Mouse (Mus musculus): ENCODE measurements around the gene Gak. TPM values are rescaled to one million over a fixed set of nuclear protein-coding genes. Genes with fewer than 3 reads are reported as not detected.
A peak's percentile ranks its signal among the peaks of the same experiment; 100 is the strongest.
"Not testable (repeated sequence)": the region's sequence is repeated elsewhere in the genome, so short reads cannot be mapped to it uniquely, and the experiment has no call there.

Gene Gak
- polyA plus RNA-seq, 1 experiment from 2014 or later: 48.1 TPM

DNA sequence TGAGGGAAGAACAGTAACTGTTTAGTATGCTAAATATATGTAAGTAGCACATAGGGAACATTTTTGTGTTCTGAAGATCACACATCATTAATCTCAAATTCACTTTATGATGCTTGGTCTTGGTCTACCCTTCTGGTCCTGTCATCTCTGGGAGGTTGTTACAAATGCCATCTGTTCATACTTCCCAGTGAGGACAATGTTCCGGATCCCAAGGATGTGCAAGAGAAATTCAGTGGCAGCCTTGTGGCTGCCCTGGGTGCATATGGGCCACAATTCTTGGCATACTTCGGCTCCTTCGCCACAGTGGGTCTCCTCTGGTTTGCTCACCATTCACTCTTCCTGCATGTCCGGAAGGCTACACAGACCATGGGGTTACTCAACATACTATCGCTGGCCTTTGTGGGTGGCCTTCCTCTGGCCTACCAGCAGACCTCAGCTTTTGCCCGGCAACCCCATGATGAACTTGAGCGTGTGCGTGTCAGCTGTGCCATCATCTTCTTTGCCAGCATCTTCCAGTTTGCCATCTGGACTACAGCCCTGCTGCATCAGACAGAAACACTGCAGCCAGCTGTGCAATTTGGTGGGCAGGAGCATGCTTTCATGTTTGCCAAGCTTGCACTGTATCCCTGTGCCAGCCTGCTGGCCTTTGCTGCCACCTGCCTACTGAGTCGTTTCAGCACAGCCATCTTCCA, 16.2 kb upstream of the Gak start:
- no peaks in the 10 kb centered on the region for H3K27me3 ChIP-seq
- no peak overlapping the region for H3K4me2 ChIP-seq
- peaks cover 76% of the 10 kb centered on the region for H3K36me3 ChIP-seq
- no peak for ATAC-seq (ENCODE audit: insufficient number of reproducible peaks, insufficient read depth, low FRiP score, low TSS enrichment, low read depth)
- H3K27ac ChIP-seq: no peak overlapping the region
- 92% methylated on average over 9 of the region's 9 CpGs for WGBS
- H3K9ac ChIP-seq (replicated peaks): no peak overlapping the region
- H3K4me1 ChIP-seq (replicated peaks): no peaks in the 10 kb centered on the region
- H3K9me3 ChIP-seq: no peaks in the 10 kb centered on the region
- H3K4me3 ChIP-seq (replicated peaks): no peak overlapping the region

DNA sequence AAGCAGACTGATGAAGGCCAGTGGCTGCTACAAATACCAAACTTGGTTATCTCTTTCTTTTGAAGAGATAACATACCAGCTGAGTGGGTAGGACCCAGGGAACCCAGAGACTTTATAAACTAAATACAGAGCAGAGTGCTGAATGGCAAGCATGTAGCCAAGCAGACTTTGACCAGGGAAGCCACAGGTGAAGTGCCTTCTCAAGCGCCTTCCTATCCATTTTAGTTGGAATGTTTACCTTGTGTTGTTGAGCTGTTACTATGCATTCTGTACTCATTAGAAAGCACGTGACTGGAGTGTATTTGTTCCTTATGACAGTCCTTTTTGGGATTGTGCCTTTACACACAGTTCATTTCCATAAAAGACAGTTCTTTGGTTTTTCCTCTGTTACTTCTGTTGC, 14.1 kb upstream of the Gak start:
- ATAC-seq (ENCODE audit: insufficient number of reproducible peaks, insufficient read depth, low FRiP score, low TSS enrichment, low read depth): no peak
- WGBS: 84% methylated on average over 2 of the region's 2 CpGs
- no peak overlapping the region for H3K4me3 ChIP-seq (replicated peaks)
- H3K4me1 ChIP-seq (replicated peaks): no peaks in the 10 kb centered on the region
- no peak overlapping the region for H3K27ac ChIP-seq
- H3K27me3 ChIP-seq: no peaks in the 10 kb centered on the region
- peaks cover 58% of the 10 kb centered on the region for H3K36me3 ChIP-seq
- no peak overlapping the region for H3K4me2 ChIP-seq
- no peaks in the 10 kb centered on the region for H3K9me3 ChIP-seq
- H3K9ac ChIP-seq (replicated peaks): no peak overlapping the region

DNA sequence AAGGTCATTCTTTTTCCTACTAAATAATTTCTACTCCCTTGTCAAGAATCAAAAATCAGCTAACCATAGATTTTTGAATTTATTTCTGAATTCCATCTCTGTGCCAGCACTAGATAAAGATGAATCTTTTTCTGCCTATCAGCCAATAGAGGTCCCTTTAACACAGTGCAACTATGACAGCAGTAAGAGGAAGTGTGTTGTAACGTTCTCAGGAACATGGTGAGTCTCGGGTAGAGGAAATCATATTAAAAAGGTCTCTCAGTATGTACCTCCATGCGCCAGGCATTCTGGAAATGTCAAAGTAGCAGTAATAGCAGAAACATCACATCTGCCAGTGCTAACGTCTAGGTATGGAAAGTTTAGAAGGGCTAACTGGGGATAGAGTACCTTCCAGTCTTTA, 6.6 kb upstream of the Gak start:
- 82% methylated on average over 4 of the region's 4 CpGs for WGBS
- Histone ChIP-seq H3K36me3 (peaks cover 6% of the 10 kb centered on the region; the same call in 1 of the 2 replicates), H3K9me3 (no peaks in the 10 kb centered on the region)

DNA sequence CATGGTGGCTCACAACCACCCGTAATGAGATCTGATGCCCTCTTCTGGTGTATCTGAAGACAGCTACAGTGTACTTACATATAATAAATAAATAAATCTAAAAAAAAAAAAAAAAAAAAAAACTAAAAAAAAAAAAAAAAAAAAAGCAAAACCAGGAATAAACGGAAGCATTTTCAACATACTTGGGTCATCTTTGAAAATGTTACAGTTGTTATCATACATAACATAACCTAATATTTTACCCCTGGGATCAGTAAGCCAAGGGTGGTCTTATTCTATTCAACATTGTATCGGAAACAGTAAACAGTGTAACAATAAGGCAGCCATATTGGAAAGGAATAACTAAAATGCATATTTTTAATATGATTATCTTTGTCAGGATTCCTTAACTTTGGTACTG, 4.5 kb upstream of the Gak start:
- H3K27ac ChIP-seq; H3K4me1 ChIP-seq (replicated peaks); ATAC-seq (ENCODE audit: insufficient number of reproducible peaks, insufficient read depth, low FRiP score, low TSS enrichment, low read depth); H3K4me2 ChIP-seq; H3K9ac ChIP-seq (replicated peaks); H3K9me3 ChIP-seq; H3K36me3 ChIP-seq; H3K4me3 ChIP-seq (replicated peaks); H3K27me3 ChIP-seq: not testable (repeated sequence)
- WGBS: 78% methylated on average over 3 of the region's 3 CpGs

More for the DNA sequence above, 6.6 kb upstream of the Gak start:
- Histone ChIP-seq H3K27me3 (no peaks in the 10 kb centered on the region), H3K9ac (replicated peaks) (no peak overlapping the region), H3K27ac (no peak overlapping the region), H3K4me3 (replicated peaks) (no peak overlapping the region), H3K4me1 (replicated peaks) (no peaks in the 10 kb centered on the region), H3K4me2 (no peak overlapping the region)
- ATAC-seq (ENCODE audit: insufficient number of reproducible peaks, insufficient read depth, low FRiP score, low TSS enrichment, low read depth): no peak

DNA sequence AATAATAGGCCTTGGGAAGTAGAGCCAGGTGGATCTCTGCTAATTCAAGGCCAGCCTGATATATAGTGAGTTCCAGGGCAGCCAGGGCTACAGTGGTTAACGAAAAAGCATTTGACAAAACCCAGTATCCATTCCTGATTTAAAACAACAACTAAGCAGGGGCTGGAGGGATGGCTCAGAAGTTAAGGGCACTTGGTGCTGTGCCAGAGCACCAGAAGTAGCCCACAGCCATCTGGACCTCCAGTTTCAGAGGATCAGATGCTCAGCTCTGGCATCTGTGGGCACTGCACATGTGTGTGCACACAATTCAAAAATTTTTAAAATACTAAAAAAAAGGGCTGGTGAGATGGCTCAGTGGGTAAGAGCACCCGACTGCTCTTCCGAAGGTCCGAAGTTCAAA, 4.1 kb upstream of the Gak start:
- WGBS: 85% methylated on average over 4 of the region's 4 CpGs
- Histone ChIP-seq H3K36me3 (peaks cover 6% of the 10 kb centered on the region; the same call in 1 of the 2 replicates), H3K27me3 (no peaks in the 10 kb centered on the region), H3K9me3 (no peaks in the 10 kb centered on the region), H3K9ac (replicated peaks) (no peak overlapping the region), H3K4me1 (replicated peaks) (peaks cover 11% of the 10 kb centered on the region), H3K27ac (no peak overlapping the region), H3K4me3 (replicated peaks) (no peak overlapping the region), H3K4me2 (no peak overlapping the region)
- no peak for ATAC-seq (ENCODE audit: insufficient number of reproducible peaks, insufficient read depth, low FRiP score, low TSS enrichment, low read depth)

DNA sequence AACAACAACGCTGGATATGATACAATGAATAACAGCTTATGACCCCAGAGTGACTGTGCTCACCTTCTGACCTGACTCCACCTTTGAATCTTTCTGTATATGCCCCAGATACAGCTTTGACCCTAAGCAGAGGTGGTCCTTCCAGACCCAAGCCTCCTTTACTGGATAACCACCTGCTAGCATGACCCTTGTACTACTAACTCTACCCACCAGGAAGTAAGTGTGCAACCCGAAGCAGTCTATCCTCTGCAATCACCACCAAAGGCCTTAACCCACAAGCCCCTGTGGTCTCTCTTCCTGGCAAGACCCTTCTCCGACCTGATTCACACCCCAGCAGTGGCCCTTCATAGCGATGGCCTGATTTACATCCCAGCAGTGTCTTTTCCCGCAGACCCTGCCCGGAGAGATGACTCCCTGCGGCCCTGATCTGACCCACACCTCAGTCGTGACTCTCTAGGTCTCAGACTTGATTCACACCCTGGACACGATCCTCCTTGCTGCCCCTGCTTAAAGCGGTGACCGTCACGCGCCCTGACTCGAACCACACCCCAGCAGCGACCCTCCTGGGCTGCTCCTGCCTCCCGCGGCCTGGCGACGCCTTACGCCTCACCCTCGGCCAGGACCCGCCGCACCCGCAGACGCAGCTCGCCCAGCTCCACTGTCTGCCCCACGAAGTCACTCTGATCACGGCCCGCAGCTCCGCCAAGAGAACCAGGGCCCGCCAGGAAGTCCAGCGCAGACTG, 493 bp downstream of the Gak start:
- Histone ChIP-seq H3K9me3 (no peaks in the 10 kb centered on the region), H3K4me2 (peak overlapping the region; percentile 90), H3K36me3 (peaks cover 8% of the 10 kb centered on the region), H3K9ac (replicated peaks) (peak overlapping the region; percentile 92), H3K27ac (peak overlapping the region; percentile 87), H3K4me3 (replicated peaks) (peak overlapping the region; percentile 90), H3K27me3 (no peaks in the 10 kb centered on the region), H3K4me1 (replicated peaks) (peaks cover 16% of the 10 kb centered on the region)
- WGBS: 2% methylated on average over 32 of the region's 32 CpGs
- ATAC-seq (ENCODE audit: insufficient number of reproducible peaks, insufficient read depth, low FRiP score, low TSS enrichment, low read depth): peak; percentile 86

DNA sequence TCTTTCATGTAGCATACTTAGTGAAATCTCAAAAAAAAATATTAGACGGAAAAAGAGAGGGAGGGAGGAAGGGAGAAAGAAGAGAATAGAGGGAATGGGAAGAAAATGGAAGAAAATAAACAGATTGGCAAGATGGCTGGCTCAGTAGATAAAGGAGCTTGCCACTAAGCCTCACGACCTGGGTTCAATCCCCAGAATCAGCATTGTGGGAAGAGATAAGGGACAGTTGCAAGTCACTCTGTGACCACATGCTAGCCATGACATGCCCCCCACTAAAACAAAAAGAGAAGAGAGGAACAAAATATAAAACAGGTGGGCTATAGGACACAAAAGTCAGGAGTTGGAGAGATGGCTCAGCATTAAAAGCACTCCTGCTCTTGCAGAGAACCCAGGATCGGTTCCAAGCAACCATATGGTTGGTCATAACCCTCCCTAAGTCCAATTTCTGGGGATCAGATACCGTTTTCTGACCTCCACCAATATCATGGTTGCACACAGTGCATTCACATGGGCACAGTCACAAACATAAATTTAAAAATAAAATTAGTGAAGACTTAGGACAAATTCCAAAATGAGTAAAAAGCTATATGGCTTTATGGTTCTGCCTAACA, 3.4 kb downstream of the Gak start:
- peaks cover 35% of the 10 kb centered on the region for H3K36me3 ChIP-seq
- WGBS: 87% methylated on average over 4 of the region's 4 CpGs

DNA sequence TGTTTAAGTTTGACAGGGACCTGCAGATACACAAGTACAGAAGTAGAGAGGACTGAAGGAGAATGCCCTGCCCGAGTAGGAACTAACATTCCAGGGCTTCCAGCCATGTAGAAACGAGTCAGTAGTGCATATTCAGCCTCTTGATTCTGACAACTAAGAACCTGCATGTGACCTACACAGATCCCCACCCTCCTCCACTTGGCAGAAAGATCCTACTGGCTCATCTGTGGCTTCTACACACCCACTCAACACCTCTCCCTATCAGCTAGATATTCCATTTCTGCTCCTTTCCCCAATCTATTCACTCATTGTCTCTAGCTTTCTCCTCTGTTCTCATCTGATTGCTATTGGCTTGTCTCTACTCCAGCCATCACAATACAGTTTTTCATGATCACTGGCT, 7.7 kb downstream of the Gak start:
- Histone ChIP-seq H3K9me3 (no peaks in the 10 kb centered on the region), H3K27me3 (no peaks in the 10 kb centered on the region), H3K9ac (replicated peaks) (no peak overlapping the region), H3K4me2 (no peak overlapping the region), H3K36me3 (peaks cover 71% of the 10 kb centered on the region), H3K27ac (no peak overlapping the region), H3K4me1 (replicated peaks) (no peaks in the 10 kb centered on the region), H3K4me3 (replicated peaks) (no peak overlapping the region)
- WGBS: 87% methylated on average over 2 of the region's 2 CpGs
- ATAC-seq (ENCODE audit: insufficient number of reproducible peaks, insufficient read depth, low FRiP score, low TSS enrichment, low read depth): no peak

More for the DNA sequence above, 3.4 kb downstream of the Gak start:
- H3K4me2 ChIP-seq: no peak overlapping the region
- no peaks in the 10 kb centered on the region for H3K27me3 ChIP-seq
- H3K9me3 ChIP-seq: no peaks in the 10 kb centered on the region
- no peak overlapping the region for H3K27ac ChIP-seq
- H3K4me1 ChIP-seq (replicated peaks): peaks cover 16% of the 10 kb centered on the region
- H3K9ac ChIP-seq (replicated peaks): no peak overlapping the region
- ATAC-seq (ENCODE audit: insufficient number of reproducible peaks, insufficient read depth, low FRiP score, low TSS enrichment, low read depth): no peak
- no peak overlapping the region for H3K4me3 ChIP-seq (replicated peaks)

DNA sequence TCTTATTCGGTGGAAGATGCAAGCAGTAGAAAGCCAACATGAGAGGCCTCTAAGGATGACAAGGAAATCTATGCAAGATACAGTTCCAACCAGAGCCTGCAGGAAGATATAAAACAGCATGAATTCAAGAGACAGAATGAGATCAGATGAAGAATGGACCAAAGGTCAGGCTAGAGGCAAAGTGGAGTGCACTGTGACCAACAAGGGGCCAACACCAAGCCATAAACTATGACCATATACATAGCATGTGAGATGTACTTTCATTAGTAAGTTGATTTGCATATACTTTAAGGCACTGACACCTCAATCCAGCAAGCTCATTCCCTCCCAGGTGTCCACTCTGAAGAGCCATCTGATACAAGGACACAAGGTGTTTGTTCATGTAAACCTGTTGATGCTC, 19.1 kb downstream of the Gak start:
- ATAC-seq (ENCODE audit: insufficient number of reproducible peaks, insufficient read depth, low FRiP score, low TSS enrichment, low read depth): no peak
- Histone ChIP-seq H3K27ac (no peak overlapping the region), H3K36me3 (peaks cover 96% of the 10 kb centered on the region), H3K4me3 (replicated peaks) (no peak overlapping the region), H3K4me1 (replicated peaks) (no peaks in the 10 kb centered on the region), H3K27me3 (no peaks in the 10 kb centered on the region), H3K4me2 (no peak overlapping the region), H3K9me3 (no peaks in the 10 kb centered on the region), H3K9ac (replicated peaks) (no peak overlapping the region)
- 93% methylated on average over 1 of the region's 1 CpGs for WGBS

DNA sequence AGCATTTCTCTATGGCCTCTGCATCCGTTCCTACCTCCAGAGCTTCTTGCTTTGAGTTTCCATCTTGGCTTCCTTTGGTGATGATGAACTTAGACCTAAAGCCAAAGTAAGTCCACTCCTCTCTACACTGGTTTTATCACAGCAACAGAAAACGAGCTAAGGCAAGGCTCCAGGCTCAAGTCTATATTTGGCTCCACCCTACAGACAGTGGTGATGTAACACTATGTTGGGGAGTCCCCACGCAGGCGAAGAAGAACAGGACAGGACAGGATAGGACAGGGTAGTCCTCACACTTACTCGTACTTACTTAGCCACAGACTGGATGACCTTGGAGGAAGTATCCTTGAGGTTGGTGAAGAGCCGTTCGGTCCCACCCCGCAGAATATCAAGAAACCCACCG, 27.0 kb downstream of the Gak start:
- no peak overlapping the region for H3K27ac ChIP-seq
- H3K4me2 ChIP-seq: no peak overlapping the region
- no peaks in the 10 kb centered on the region for H3K27me3 ChIP-seq
- peaks cover 97% of the 10 kb centered on the region for H3K36me3 ChIP-seq
- H3K9ac ChIP-seq (replicated peaks): no peak overlapping the region
- WGBS: 93% methylated on average over 9 of the region's 9 CpGs
- no peaks in the 10 kb centered on the region for H3K4me1 ChIP-seq (replicated peaks)
- no peak for ATAC-seq (ENCODE audit: insufficient number of reproducible peaks, insufficient read depth, low FRiP score, low TSS enrichment, low read depth)
- no peak overlapping the region for H3K4me3 ChIP-seq (replicated peaks)
- no peaks in the 10 kb centered on the region for H3K9me3 ChIP-seq

DNA sequence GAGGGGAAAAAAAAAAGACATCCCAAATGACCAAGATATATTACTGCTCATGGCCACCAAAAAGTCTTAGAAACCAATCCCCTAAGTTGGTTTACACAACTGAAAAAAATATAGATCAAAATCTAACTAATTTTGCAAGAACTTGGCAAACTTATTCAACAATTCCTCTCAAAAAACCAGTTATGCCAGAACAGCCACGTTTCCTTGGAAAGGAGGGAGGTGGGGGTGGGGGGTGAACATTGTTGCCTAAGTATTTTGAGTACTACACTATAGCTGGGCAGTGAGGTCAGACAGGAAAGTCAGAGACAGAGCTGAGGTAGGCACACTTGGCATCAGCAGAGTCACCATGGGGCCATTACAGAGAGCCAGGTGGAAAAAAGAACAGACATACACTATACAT, 29.6 kb downstream of the Gak start:
- Histone ChIP-seq H3K4me1 (replicated peaks) (no peaks in the 10 kb centered on the region), H3K4me3 (replicated peaks) (no peak overlapping the region), H3K4me2 (no peak overlapping the region), H3K27me3 (no peaks in the 10 kb centered on the region), H3K27ac (no peak overlapping the region), H3K36me3 (peaks cover 97% of the 10 kb centered on the region), H3K9ac (replicated peaks) (no peak overlapping the region), H3K9me3 (no peaks in the 10 kb centered on the region)
- no peak for ATAC-seq (ENCODE audit: insufficient number of reproducible peaks, insufficient read depth, low FRiP score, low TSS enrichment, low read depth)
- 84% methylated on average over 1 of the region's 1 CpGs for WGBS
